Mouse (Mus musculus): Measurements from ENCODE around the gene Grk4.

The Grk4 gene

GRCm38 (mm10) chr5:34659686-34660590 lies at the start of gene Grk4, which contains the start of gene Nop14:
Grk4 (plus strand) TSS chr5:34660379.
Nop14 (minus strand) TSS chr5:34660148.
- peak; percentile 99 for DNase-seq

- no peak for DNase-seq
Observed at GRCm38 (mm10) chr5:34632996-34633395, 27.2 kb upstream of the Grk4 start.

- no peak for DNase-seq
Observed at GRCm38 (mm10) chr5:34633641-34634040, 26.5 kb upstream of the Grk4 start.

GRCm38 (mm10) chr5:34634746-34635400 lies 25.3 kb upstream of the Grk4 start:
- DNase-seq, result no peak

- no peak for DNase-seq
Observed at GRCm38 (mm10) chr5:34635665-34636192, 24.4 kb upstream of the Grk4 start.

GRCm38 (mm10) chr5:34636481-34637287 lies 23.5 kb upstream of the Grk4 start, which contains the start of gene Mfsd10:
Mfsd10 (minus strand) TSS chr5:34637212.
- peak; percentile 78 for DNase-seq

GRCm38 (mm10) chr5:34637591-34638156 lies 22.5 kb upstream of the Grk4 start:
- no peak for DNase-seq

GRCm38 (mm10) chr5:34641991-34642390 lies 18.2 kb upstream of the Grk4 start:
- no peak for DNase-seq

- peak; percentile 36 for DNase-seq
Observed at GRCm38 (mm10) chr5:34642932-34643331, 17.2 kb upstream of the Grk4 start.

GRCm38 (mm10) chr5:34647581-34647980 lies 12.6 kb upstream of the Grk4 start:
- peak; percentile 71 for DNase-seq

GRCm38 (mm10) chr5:34652961-34653360 lies 7.2 kb upstream of the Grk4 start:
- DNase-seq, result no peak

GRCm38 (mm10) chr5:34654881-34655280 lies 5.3 kb upstream of the Grk4 start:
- no peak for DNase-seq

GRCm38 (mm10) chr5:34657556-34657955 lies 2.6 kb upstream of the Grk4 start:
- no peak for DNase-seq

GRCm38 (mm10) chr5:34660591-34661130 lies 482 bp downstream of the Grk4 start:
- DNase-seq, result no peak

- no peak for DNase-seq
Observed at GRCm38 (mm10) chr5:34661909-34662308, 1.7 kb downstream of the Grk4 start.

GRCm38 (mm10) chr5:34663231-34663630 lies 3.1 kb downstream of the Grk4 start:
- DNase-seq, result peak; percentile 0

- no peak for DNase-seq
Observed at GRCm38 (mm10) chr5:34669493-34669892, 9.3 kb downstream of the Grk4 start.

- no peak for DNase-seq
Observed at GRCm38 (mm10) chr5:34670280-34670679, 10.1 kb downstream of the Grk4 start.

- DNase-seq, result no peak
Observed at GRCm38 (mm10) chr5:34689868-34690267, 29.7 kb downstream of the Grk4 start.

GRCm38 (mm10) chr5:34692782-34693181 lies 32.6 kb downstream of the Grk4 start:
- DNase-seq, result no peak

GRCm38 (mm10) chr5:34695521-34695920 lies 35.3 kb downstream of the Grk4 start:
- DNase-seq, result no peak

- DNase-seq, result no peak
Observed at GRCm38 (mm10) chr5:34708436-34708835, 48.3 kb downstream of the Grk4 start.

Data from kidney, adult 18-20 months (tissue).